In the genomic region with DNA sequence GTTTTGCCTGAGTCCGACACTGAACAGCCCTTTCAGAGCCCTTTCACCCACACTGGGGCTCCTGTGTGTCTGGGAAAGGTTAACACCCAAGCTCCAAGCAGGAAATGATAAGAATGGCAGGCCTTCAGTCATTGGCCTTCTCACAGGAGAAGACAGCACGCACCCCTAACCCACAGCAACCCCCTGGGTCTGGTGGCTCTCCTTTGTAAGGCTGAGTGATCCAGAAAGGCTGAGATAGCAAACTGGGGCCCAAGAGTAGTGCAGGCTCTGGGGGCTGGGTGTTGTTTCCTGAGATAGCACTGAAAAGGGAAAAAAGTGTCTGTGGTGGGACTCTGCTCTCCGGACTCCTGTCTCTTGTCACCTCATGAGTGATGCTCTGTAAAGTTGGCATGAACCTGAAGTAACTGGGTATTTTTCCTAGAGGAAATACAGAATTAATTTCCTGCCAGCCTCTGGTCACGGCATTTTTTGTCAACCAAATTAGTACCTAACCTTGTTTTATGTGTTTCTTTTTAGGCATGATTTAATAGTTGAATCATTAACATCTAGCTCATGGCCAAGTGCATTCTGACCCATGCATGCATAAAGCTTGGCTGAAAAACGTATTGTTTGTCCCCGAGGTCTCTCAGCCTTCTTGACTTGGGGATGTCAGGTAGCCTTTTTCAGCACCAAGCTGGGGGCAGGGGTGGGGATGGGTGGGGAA, we compare ENCODE assay signal across 16 mouse cellular contexts. TPM values are rescaled to one million over a fixed set of nuclear protein-coding genes. Genes with fewer than 3 reads are reported as not detected.
A peak's percentile ranks its signal among the peaks of the same experiment; 100 is the strongest.
DNase-seq lines count a peak whose midpoint lies in the region; ATAC-seq and TF ChIP-seq lines count a peak whose summit lies in the region.
"Had no signal": no experiment of that assay in that cellular context is flagged by ENCODE, and none has a peak within 500 bp of the region (broad histone marks: within the 10 kb centered on the region; RNA-seq: fewer than 3 reads in every experiment).

No protein-coding gene starts in this region.

- H3K4me2 ChIP-seq in heart, embryonic 15.5 days: no peak overlapping the region
- no peak overlapping the region for H3K4me2 ChIP-seq in heart, postnatal 0 days (ENCODE audit: low read depth, low read length)
- no peak overlapping the region for H3K4me2 ChIP-seq in stomach, embryonic 16.5 days (ENCODE audit: low read depth, low read length)
- H3K4me2 ChIP-seq in hindbrain, postnatal 0 days (ENCODE audit: low read depth, low read length): no peak overlapping the region
- H3K4me2 ChIP-seq: hindbrain, embryonic 15.5 days had no signal

- H3K36me3 ChIP-seq in heart, embryonic 15.5 days: no peaks in the 10 kb centered on the region
- H3K36me3 ChIP-seq in heart, postnatal 0 days (replicated peaks; ENCODE audit: control insufficient read depth, insufficient read depth, low read length): no peaks in the 10 kb centered on the region
- H3K36me3 ChIP-seq in stomach, embryonic 16.5 days (ENCODE audit: control insufficient read depth, insufficient read depth, low read length): no peaks in the 10 kb centered on the region
- H3K36me3 ChIP-seq in hindbrain, postnatal 0 days (ENCODE audit: insufficient read depth, low read length): no peaks in the 10 kb centered on the region
- H3K36me3 ChIP-seq: forebrain, embryonic 10.5 days; hindbrain, embryonic 15.5 days had no signal

- H3K4me1 ChIP-seq in heart, embryonic 15.5 days (replicated peaks): peaks cover 55% of the 10 kb centered on the region
- H3K4me1 ChIP-seq in heart, postnatal 0 days (ENCODE audit: control insufficient read depth, insufficient read depth): peaks cover 38% of the 10 kb centered on the region
- peaks cover 24% of the 10 kb centered on the region for H3K4me1 ChIP-seq in stomach, embryonic 16.5 days (ENCODE audit: control insufficient read depth, insufficient read depth, low read length)
- no peaks in the 10 kb centered on the region for H3K4me1 ChIP-seq in hindbrain, postnatal 0 days (ENCODE audit: insufficient read depth, low read length)

- H3K9ac ChIP-seq in heart, embryonic 15.5 days: no peak overlapping the region
- no peak overlapping the region for H3K9ac ChIP-seq in heart, postnatal 0 days (replicated peaks; ENCODE audit: low read depth, low read length)
- H3K9ac ChIP-seq in stomach, embryonic 16.5 days (ENCODE audit: low read length): no peak overlapping the region
- no peak overlapping the region for H3K9ac ChIP-seq in hindbrain, postnatal 0 days (replicated peaks; ENCODE audit: low read length)
- H3K9ac ChIP-seq: hindbrain, embryonic 15.5 days had no signal

- no peak overlapping the region for H3K4me3 ChIP-seq in heart, embryonic 15.5 days
- no peak overlapping the region for H3K4me3 ChIP-seq in heart, postnatal 0 days (ENCODE audit: low read depth, low read length)
- no peak overlapping the region for H3K4me3 ChIP-seq in stomach, embryonic 16.5 days (replicated peaks; ENCODE audit: low read length)
- no peak overlapping the region for H3K4me3 ChIP-seq in hindbrain, postnatal 0 days (ENCODE audit: low read length)
- H3K4me3 ChIP-seq: forebrain, embryonic 10.5 days; hindbrain, embryonic 15.5 days had no signal

- DNase-seq in heart, adult 9 months (ENCODE audit: low spot score in 2 of 2): no peak
- DNase-seq in heart, postnatal 0 days (ENCODE audit: low spot score): no peak
- peak; percentile 28 to 38 for DNase-seq in kidney, postnatal 4 days
- DNase-seq in hindbrain, postnatal 0 days (ENCODE audit: low spot score): no peak
- DNase-seq in cerebellum, postnatal 10 days: no peak
- DNase-seq: adrenal gland, postnatal 25 days; cerebellum, adult 11 months; left cerebral cortex, postnatal 4 days; lung, postnatal 36 days; thymus, postnatal 4 days had no signal

- TF ChIP-seq CTCF in heart, postnatal 0 days (IDR thresholded peaks at IDR 0.05; ENCODE audit: low read depth): no peak
- no peak for TF ChIP-seq CTCF in hindbrain, postnatal 0 days (IDR thresholded peaks at IDR 0.05; ENCODE audit: low read depth)

- WGBS in heart, embryonic 15.5 days: 55% methylated on average over 6 of the region's 6 CpGs
- 53% methylated on average over 6 of the region's 6 CpGs for WGBS in heart, postnatal 0 days
- 68% methylated on average over 6 of the region's 6 CpGs for WGBS in stomach, embryonic 16.5 days
- WGBS in hindbrain, postnatal 0 days: 78% methylated on average over 6 of the region's 6 CpGs

- TF ChIP-seq EP300 in heart, postnatal 0 days (IDR thresholded peaks at IDR 0.05; ENCODE audit: low read depth): no peak

- no peaks in the 10 kb centered on the region for H3K27me3 ChIP-seq in heart, embryonic 15.5 days
- no peaks in the 10 kb centered on the region for H3K27me3 ChIP-seq in heart, postnatal 0 days (ENCODE audit: control insufficient read depth, insufficient read depth, low read length)
- no peaks in the 10 kb centered on the region for H3K27me3 ChIP-seq in stomach, embryonic 16.5 days (ENCODE audit: control insufficient read depth, insufficient read depth, low read length)
- no peaks in the 10 kb centered on the region for H3K27me3 ChIP-seq in hindbrain, postnatal 0 days (ENCODE audit: insufficient read depth, low read length)
- H3K27me3 ChIP-seq: hindbrain, embryonic 15.5 days had no signal

- H3K9me3 ChIP-seq in heart, embryonic 15.5 days (replicated peaks): no peaks in the 10 kb centered on the region
- no peaks in the 10 kb centered on the region for H3K9me3 ChIP-seq in heart, postnatal 0 days (replicated peaks; ENCODE audit: control insufficient read depth, low read length)
- no peaks in the 10 kb centered on the region for H3K9me3 ChIP-seq in stomach, embryonic 16.5 days (replicated peaks; ENCODE audit: control insufficient read depth, low read length)
- H3K9me3 ChIP-seq in hindbrain, postnatal 0 days (ENCODE audit: low read length): no peaks in the 10 kb centered on the region
- H3K9me3 ChIP-seq: forebrain, embryonic 10.5 days; hindbrain, embryonic 15.5 days had no signal

- peak overlapping the region; percentile 25; the same call in 1 of the 2 replicates for H3K27ac ChIP-seq in heart, embryonic 15.5 days
- H3K27ac ChIP-seq in heart, postnatal 0 days (ENCODE audit: low read depth): peak overlapping the region; percentile 34; the same call in 1 of the 2 replicates
- H3K27ac ChIP-seq in stomach, embryonic 16.5 days (ENCODE audit: low read length): no peak overlapping the region
- no peak overlapping the region for H3K27ac ChIP-seq in hindbrain, postnatal 0 days
- H3K27ac ChIP-seq: forebrain, embryonic 10.5 days; hindbrain, embryonic 15.5 days had no signal

- 0 out of 2 replicates have a peak, but pooled peaks have one; percentile 29 for ATAC-seq in heart, embryonic 15.5 days (replicated peaks; ENCODE audit: insufficient number of reproducible peaks, insufficient read depth, low FRiP score, low read depth)
- no peak for ATAC-seq in heart, postnatal 0 days (ENCODE audit: insufficient read depth, low read depth)
- ATAC-seq in stomach, embryonic 16.5 days (ENCODE audit: insufficient read depth, low FRiP score): 0 out of 2 replicates have a peak, but pooled peaks have one; percentile 33
- ATAC-seq in hindbrain, postnatal 0 days: no peak
- ATAC-seq: CD4-positive, CD25-positive, alpha-beta regulatory T cell, adult 4 months had no signal

RNA-seq across cellular contexts. Expression of gene 1700034J05Rik, which starts 7.7 kb away (rescaled TPM):
- polyA plus RNA-seq in heart, embryonic 15.5 days (2015; fragmentation: Nextera tagmentation; extraction: Ambion mirVana): 0.10 and 0.11 TPM in 2 replicates
- not detected in 2 replicates for total RNA-seq in heart, postnatal 0 days (2014; rRNA removed; ENCODE audit: low replicate concordance)
- 0.07 TPM in 2 replicates for polyA plus RNA-seq in heart, postnatal 0 days (2015; fragmentation: Nextera tagmentation; extraction: Ambion mirVana)
- 0.14 and 0.21 TPM in 2 replicates for polyA plus RNA-seq in stomach, embryonic 16.5 days (2015; fragmentation: Nextera tagmentation; extraction: Ambion mirVana)
- total RNA-seq in hindbrain, postnatal 0 days (2014; rRNA removed): not detected in 2 replicates
- not detected in 2 replicates for polyA plus RNA-seq in hindbrain, postnatal 0 days (2015; fragmentation: Nextera tagmentation; extraction: Ambion mirVana)
- total RNA-seq: adrenal gland, postnatal 25 days; gastrocnemius, adult 18-20 months; left cerebral cortex, postnatal 4 days had no signal
- polyA plus RNA-seq: CD4-positive, CD25-positive, alpha-beta regulatory T cell, adult 4 months had no signal

RNA-seq across cellular contexts. Expression of gene Ppfibp1, which starts 58.2 kb away (rescaled TPM):
- polyA plus RNA-seq in heart, embryonic 15.5 days (2015; fragmentation: Nextera tagmentation; extraction: Ambion mirVana): 50.5 and 50.8 TPM in 2 replicates
- 43.0 and 56.5 TPM in 2 replicates for total RNA-seq in heart, postnatal 0 days (2014; rRNA removed; ENCODE audit: low replicate concordance)
- polyA plus RNA-seq in heart, postnatal 0 days (2015; fragmentation: Nextera tagmentation; extraction: Ambion mirVana): 38.8 and 39.5 TPM in 2 replicates
- 51.4 and 53.4 TPM in 2 replicates for polyA plus RNA-seq in stomach, embryonic 16.5 days (2015; fragmentation: Nextera tagmentation; extraction: Ambion mirVana)
- 17.8 and 26.8 TPM in 2 replicates for total RNA-seq in hindbrain, postnatal 0 days (2014; rRNA removed)
- 16.3 and 17.2 TPM in 2 replicates for polyA plus RNA-seq in hindbrain, postnatal 0 days (2015; fragmentation: Nextera tagmentation; extraction: Ambion mirVana)

Comparison
In these comparisons a context has a peak if more than half of its experiments do, and no peak if none do; other contexts are left out.
1. ATAC-seq: peak in heart, embryonic 15.5 days (single experiment) and stomach, embryonic 16.5 days (single experiment); none in heart, postnatal 0 days (single experiment) and hindbrain, postnatal 0 days (single experiment).
2. H3K27ac ChIP-seq: peak in heart, embryonic 15.5 days (single experiment) and heart, postnatal 0 days (single experiment); none in stomach, embryonic 16.5 days (single experiment) and hindbrain, postnatal 0 days (single experiment).
3. DNase-seq: peak in kidney, postnatal 4 days (2 of 2); none in heart, adult 9 months (0 of 2), heart, postnatal 0 days (single experiment), hindbrain, postnatal 0 days (single experiment) and cerebellum, postnatal 10 days (0 of 2).